Mouse (Mus musculus) right cerebral cortex, postnatal 36 days (tissue): Measurements from ENCODE around the gene Acer2.

Source experiments
- DNase-seq, 2 experiments: peaks; one replicate each; pipeline ENCODE4 v3.0.0; 2022; ENCODE audit warnings: low spot score in 2 of 2, mixed read lengths in 1 of 2

Gene Acer2

GRCm38 (mm10) chr4:86887879-86888278, 13.7 kb downstream of the Acer2 start:
- DNase-seq: no peak

DNA sequence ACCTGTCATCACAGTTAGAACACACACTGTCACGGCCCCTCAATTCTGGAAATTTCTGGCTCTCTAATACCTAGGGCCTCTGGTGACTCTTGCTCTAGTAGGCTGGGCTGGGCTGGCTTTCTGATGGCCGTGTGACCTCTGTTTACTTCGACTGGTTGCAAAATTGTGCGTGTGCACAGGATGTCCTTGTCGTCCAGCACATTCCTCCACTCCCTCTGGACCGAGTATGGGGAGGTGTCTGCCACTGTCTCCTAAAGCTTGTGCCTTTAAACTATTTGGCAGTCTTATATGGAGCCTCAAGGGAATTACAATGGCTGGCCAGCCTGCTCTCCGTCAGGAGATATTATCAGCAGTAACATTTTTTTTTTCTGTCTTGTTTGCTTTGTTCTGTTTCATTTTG, 23.2 kb downstream of the Acer2 start:
- DNase-seq: no peak

DNA sequence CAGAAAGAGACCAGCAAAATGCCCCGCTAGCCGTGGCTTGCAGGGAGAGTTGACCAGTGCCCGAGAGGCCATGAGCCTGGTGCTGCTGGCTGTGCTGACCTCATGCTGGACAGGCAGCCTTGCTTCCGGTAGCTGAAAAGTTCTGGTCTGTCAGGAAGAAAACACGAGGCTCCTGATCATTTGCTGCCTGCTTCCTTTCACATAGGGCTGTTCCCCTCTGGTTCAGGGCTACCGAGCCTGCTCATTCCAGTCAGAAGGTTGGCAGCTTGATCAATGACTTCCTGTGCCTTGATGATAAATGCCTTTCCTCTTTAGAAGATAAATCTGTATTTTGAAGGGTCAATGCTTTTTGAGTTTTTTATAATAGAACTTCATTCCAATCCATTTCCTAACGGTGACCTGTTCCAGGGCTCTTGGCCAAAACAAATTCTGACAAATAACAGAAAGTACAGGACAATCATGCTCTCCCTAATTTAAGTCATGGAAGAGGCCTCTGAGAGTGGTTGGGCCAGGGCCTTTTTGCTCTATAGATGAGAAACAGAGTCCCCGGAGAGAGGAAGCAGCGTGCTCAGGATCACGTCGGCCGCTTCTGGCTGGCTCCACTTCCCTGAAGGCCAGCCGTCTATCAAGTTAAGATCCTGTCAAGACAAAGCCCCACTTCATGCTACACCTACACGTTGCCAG, 24.7 kb downstream of the Acer2 start:
- DNase-seq: no peak

DNA sequence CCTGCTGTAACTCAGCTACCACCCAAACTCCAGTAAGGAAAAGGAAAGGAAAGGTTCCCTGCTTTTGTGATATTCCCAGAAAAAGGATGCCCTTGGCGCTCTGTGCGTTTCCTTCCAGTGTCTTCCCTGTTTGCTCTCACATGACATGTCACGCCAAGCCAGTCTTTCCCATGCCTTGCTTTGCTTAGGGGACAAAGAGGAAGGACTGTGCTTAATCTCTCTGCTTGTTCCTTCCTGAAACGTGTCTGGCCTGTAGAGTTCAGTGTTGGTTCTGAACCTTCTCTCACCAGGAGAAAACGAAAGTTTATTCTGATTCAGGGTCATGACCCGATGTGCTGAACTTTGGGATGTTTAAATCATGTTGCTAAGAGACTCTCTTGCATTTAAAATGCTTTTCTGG, 28.2 kb downstream of the Acer2 start:
- no peak for DNase-seq

DNA sequence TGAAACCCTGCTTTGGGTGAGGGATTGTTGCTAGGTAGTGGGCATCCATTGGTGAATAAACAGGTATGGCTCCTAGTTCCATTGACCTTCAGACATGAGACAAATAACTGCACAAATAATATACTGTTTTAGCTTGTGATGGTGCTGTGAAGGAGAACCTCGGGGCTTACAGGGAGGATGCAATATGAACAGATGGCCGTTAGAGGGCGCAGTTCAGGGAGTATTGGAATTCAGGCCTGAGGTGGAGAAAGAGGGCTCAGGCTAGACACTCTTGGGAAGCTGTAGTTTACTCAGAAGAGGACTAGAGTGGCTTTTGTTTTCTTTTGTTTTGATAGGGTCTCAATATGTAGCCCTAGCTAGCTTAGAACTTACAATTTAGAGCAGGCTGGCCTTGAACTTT, 30.8 kb downstream of the Acer2 start:
- no peak for DNase-seq

- DNase-seq: no peak
Observed at GRCm38 (mm10) chr4:86905869-86906268, 31.7 kb downstream of the Acer2 start.

GRCm38 (mm10) chr4:86911576-86912341, 37.6 kb downstream of the Acer2 start:
- DNase-seq: no peak

DNA sequence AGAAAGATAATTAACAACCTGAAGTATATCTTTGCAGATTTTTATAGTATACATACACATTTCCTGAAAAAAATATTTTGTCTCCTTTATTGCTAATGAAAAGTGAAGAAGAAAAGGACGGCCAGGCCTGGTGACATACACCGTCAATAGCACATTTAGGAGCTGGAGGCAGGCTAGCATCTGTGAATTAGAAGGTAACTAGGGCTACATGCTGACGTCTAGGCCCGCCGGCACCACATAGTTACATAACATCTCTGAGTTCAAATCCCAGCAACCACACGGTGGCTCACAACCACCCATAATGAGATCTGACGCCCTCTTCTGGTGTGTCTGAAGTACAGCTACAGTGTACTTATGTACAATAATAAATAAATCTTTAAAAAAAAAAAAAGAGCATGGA, 38.6 kb downstream of the Acer2 start:
- no peak for DNase-seq

DNA sequence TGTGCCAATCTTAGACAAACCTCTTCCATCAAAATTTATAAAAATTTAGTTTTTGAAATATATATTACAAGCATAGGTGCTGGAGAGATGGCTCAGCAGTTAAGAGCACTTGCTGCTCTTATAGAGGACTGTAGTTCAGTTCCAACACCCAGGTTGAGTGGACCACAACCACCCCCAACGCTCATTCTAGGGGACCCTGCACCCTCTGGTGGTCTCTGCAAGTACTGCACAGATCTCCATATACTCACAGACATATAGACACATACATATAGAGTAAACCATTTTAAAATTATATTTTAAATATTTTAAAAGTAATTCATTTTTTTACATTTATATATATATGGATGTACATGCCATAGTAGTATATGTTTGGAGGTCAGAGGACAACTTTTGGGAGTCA, 41.9 kb downstream of the Acer2 start:
- no peak for DNase-seq

- DNase-seq: no peak
Observed at GRCm38 (mm10) chr4:86923476-86924055, 49.4 kb downstream of the Acer2 start.

- peak; percentile 29 to 75 for DNase-seq
Observed at GRCm38 (mm10) chr4:86924804-86925458, 50.7 kb downstream of the Acer2 start.

DNA sequence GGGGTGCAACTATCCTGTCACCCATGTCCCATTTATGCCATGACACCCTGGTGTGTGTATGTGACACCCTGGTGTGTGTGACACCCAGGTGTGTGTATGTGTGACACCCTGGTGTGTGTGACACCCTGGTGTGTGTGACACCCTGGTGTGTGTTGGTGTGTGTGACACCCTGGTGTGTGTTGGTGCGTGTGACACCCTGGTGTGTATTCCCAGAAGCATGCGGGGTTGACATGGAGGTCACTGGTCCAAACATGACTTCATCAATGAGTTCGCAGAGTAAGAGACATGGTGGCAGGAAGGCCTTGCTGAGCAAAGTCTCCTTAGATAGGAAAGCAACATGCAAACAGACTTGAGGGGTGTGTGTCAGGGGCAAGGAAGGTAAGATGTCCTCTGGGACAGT, 52.8 kb downstream of the Acer2 start:
- no peak for DNase-seq

GRCm38 (mm10) chr4:86930101-86930635, 56.0 kb downstream of the Acer2 start:
- no peak for DNase-seq

- DNase-seq: peak; percentile 35 to 40
Observed at GRCm38 (mm10) chr4:86930636-86931456, 56.6 kb downstream of the Acer2 start.

GRCm38 (mm10) chr4:86933026-86933425, 58.8 kb downstream of the Acer2 start:
- DNase-seq: no peak

DNA sequence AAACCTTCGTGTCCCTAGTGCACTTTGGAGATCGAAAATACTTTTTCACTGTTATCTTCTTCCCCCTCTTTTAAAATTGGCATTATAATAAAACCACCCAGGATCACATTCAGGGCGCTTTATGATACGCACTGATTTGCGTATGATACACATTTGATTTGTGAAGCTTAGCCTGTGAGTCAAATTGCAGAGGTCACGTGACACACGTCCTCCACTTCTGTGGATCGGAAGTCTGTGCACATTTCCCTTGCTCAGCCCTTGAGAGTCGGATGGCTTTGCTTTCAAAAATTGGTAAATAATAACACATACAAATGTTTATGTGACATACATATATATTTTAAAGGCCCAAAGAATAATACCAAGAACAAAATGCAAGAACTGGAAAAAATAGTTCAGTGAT, 62.0 kb downstream of the Acer2 start:
- no peak for DNase-seq

- no peak for DNase-seq
Observed at GRCm38 (mm10) chr4:86936706-86937105, 62.5 kb downstream of the Acer2 start.

GRCm38 (mm10) chr4:86942656-86943055, 68.5 kb downstream of the Acer2 start:
- no peak for DNase-seq

DNA sequence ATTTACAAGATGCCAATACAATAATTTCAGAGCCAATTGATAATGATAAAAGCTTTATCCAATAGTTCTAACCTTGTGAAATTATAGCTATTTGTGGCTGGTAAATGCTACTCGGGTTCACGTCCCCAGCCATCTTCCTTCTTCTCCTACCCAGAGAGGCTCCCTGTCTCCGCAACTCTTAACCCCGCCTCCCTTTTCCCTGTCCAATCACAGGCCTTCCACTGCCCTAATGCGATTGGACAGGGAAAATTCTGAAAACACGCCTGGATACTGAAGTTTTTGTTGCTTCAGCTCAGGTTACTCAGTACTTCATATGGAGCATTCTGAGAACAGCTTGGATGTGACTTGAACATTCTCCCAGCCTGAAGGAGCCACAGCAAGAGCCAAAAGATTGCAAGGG, 69.1 kb downstream of the Acer2 start:
- no peak for DNase-seq

GRCm38 (mm10) chr4:86948794-86949193, 74.6 kb downstream of the Acer2 start:
- DNase-seq: no peak

GRCm38 (mm10) chr4:86953519-86953918, 79.3 kb downstream of the Acer2 start:
- DNase-seq: no peak
